Mouse (Mus musculus) forebrain, embryonic 14.5 days (tissue): Measurements from ENCODE around the gene Exosc5. TPM values are rescaled to one million over a fixed set of nuclear protein-coding genes. Genes with fewer than 3 reads are reported as not detected.

ENCODE experiments used
- ATAC-seq: fragments of 200-750 bp; cut with Nextera tagmentation; 2 replicates; pipeline ENCODE4 v1.8.0; 2017; ENCODE audit warnings: mild to moderate bottlenecking, moderate library complexity
- DNase-seq: peaks from one replicate; pipeline ENCODE4 v3.0.0-alpha.2; 2015; ENCODE audit warnings: low spot score
- H3K27ac ChIP-seq: fragments of 300-500 bp; sonication (generic); 2 replicates; pipeline ENCODE4 v1.5.1; 2014; ENCODE audit warnings: low read depth, mild to moderate bottlenecking, control low read depth, low read length, moderate library complexity
- H3K27me3 ChIP-seq: fragments of 300-500 bp; sonication (generic); replicated peaks from 2 replicates; pipeline ENCODE4 v1.6.1; 2014; ENCODE audit warnings: low read length, control low read depth, mixed read lengths; ENCODE audit not compliant: control insufficient read depth, insufficient read depth
- H3K36me3 ChIP-seq: fragments of 300-500 bp; sonication (generic); 2 replicates; pipeline ENCODE4 v1.6.1; 2014; ENCODE audit warnings: low read length, control low read depth; ENCODE audit not compliant: control insufficient read depth, insufficient read depth
- H3K4me1 ChIP-seq: fragments of 300-500 bp; sonication (generic); 2 replicates; pipeline ENCODE4 v1.6.1; 2014; ENCODE audit warnings: antibody characterized with exemption, low read length, control low read depth; ENCODE audit not compliant: control insufficient read depth, insufficient read depth
- H3K4me2 ChIP-seq: fragments of 300-500 bp; sonication (generic); 2 replicates; pipeline ENCODE4 v1.6.1; 2014; ENCODE audit warnings: mild to moderate bottlenecking, control low read depth, low read length
- H3K4me3 ChIP-seq: fragments of 300-500 bp; sonication (generic); 2 replicates; pipeline ENCODE4 v1.5.1; 2014; ENCODE audit warnings: low read depth, low read length, control low read depth
- H3K9ac ChIP-seq: fragments of 300-500 bp; sonication (generic); 2 replicates; pipeline ENCODE4 v1.6.1; 2014; ENCODE audit warnings: mild to moderate bottlenecking, low read length, control low read depth, moderate library complexity
- H3K9me3 ChIP-seq: fragments of 300-500 bp; sonication (generic); replicated peaks from 2 replicates; pipeline ENCODE4 v1.6.1; 2016; ENCODE audit warnings: low read length, control low read depth, mixed read lengths; ENCODE audit not compliant: control insufficient read depth
- WGBS: fragments of 180-500 bp; shearing (Covaris S2); extraction: QIAGEN DNeasy Blood & Tissue Kit; methylation state at CpG from one replicate; pipeline ENCODE4 v1.1.7; 2014; 5-methylcytosine and 5-hydroxymethylcytosine counted together
- polyA plus RNA-seq: library from polyadenylated mRNA; unstranded; fragments of >200 nt; fragmentation: Nextera tagmentation; extraction: Ambion mirVana; gene quantifications from 2 replicates; pipeline ENCODE4 v1.2.1, GENCODE M21; 2014

Exosc5 gene
- polyA plus RNA-seq, 1 experiment from 2014 or later: 53.9 TPM

DNA sequence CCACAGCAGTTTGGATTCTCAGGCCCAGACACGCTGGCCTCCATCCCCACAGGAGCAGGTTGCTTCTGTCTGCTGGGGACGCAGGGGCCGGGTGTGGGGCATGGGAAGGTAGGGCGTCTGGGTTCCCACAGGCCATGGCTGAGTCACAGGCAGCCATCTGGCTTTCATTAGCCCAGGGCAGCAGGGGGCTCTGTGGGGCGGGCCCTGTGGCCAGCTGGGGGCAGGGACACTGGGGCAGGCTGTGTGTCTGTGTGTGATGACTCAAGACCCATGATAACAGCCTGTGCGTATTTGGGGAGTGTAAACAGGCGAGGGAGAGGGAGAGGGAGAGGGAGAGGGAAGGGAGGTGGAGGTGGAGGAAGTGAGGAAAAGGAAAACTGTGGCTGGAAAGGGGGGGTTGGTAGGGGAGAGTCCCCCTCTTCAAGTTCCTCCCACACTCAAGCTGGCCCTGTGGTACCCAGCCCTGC is 52.8 kb downstream of the Exosc5 start:
- 49% methylated on average over 7 of the region's 7 CpGs for WGBS
- Histone ChIP-seq H3K27ac (no peak overlapping the region), H3K4me1 (0 out of 2 replicates have a peak, but pooled peaks cover 3% of the 10 kb centered on the region), H3K27me3 (no peaks in the 10 kb centered on the region), H3K9ac (no peak overlapping the region), H3K36me3 (peaks cover 47% of the 10 kb centered on the region), H3K4me2 (no peak overlapping the region), H3K4me3 (no peak overlapping the region), H3K9me3 (no peaks in the 10 kb centered on the region)
- DNase-seq (no peak), ATAC-seq (no peak)

DNA sequence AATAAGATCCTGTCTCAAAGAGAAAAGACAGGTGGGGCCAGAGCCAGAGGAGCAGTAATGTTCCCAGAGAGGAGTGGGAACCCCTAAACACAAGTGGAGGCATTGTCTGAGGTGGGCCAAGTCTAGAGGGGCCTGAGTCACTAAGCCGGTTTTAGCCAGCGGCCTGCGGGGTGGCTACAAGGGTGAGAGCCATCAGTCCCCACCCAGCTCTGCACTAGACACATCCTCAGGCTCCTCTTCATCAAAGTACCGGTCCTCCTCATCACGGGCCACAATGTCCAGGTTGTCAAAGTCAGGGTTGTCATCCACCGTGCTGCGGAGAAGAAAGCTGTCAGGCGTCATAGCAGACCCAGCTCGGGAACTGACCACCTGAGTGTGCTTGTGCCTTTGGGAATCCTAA is 53.8 kb downstream of the Exosc5 start:
- peaks cover 49% of the 10 kb centered on the region for H3K36me3 ChIP-seq
- 92% methylated on average over 9 of the region's 9 CpGs for WGBS

DNA sequence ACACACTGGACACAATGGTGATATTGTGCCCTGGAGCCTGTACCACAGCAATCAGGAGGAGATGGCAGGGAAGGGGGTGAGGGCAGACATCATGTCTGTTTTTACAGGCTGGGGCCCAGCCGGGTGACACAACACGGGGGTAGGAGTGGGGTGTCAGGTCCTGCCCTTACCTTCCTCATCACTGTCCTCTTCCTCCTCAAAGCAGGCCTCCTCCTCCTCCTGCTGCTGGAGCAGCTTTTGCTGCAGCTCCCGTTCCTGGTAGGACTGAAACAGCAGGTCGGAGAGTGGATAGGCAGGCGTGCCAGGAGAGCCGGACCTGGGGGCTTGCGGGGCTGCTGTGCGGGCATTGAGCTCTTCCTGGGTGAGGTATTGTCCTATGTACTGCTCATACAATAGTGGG is 55.6 kb downstream of the Exosc5 start:
- WGBS: 93% methylated on average over 8 of the region's 8 CpGs
- Histone ChIP-seq H3K36me3 (peaks cover 49% of the 10 kb centered on the region), H3K4me1 (peaks cover 12% of the 10 kb centered on the region), H3K9me3 (no peaks in the 10 kb centered on the region), H3K9ac (no peak overlapping the region), H3K4me2 (no peak overlapping the region), H3K4me3 (no peak overlapping the region), H3K27me3 (no peaks in the 10 kb centered on the region), H3K27ac (no peak overlapping the region)
- ATAC-seq (no peak), DNase-seq (no peak)

More for the DNA sequence above, 53.8 kb downstream of the Exosc5 start:
- Histone ChIP-seq H3K9ac (no peak overlapping the region), H3K9me3 (no peaks in the 10 kb centered on the region), H3K4me1 (peaks cover 3% of the 10 kb centered on the region; the same call in 1 of the 2 replicates), H3K4me3 (no peak overlapping the region), H3K27ac (no peak overlapping the region), H3K4me2 (no peak overlapping the region), H3K27me3 (no peaks in the 10 kb centered on the region)
- DNase-seq: no peak
- no peak for ATAC-seq

DNA sequence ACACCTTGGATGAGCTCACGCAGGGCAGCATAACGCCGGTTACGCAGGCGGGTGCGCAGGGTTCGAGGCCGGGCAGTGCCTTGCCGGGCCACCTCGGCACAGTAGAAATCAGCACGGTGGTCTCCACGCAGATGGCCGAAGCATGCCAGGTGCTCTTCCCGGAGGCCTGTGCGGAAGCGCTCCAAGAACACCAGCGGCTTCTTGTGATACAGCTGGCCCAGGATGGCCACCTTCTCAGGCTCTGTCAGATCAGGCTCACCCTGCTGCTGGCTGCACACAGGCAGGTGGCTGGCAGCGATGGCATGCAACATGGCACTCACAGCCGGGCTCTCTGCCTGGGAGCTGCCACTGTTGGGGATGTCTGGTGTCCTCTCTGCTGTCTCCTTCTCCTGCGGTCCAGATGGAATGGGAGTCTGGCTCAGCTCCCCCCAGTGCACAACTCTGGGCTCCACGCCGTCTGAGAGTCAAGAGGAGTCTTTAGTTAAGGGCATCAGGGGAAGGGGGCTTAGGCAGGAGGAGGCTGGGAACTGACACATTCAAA is 56.8 kb downstream of the Exosc5 start:
- Histone ChIP-seq H3K27me3 (no peaks in the 10 kb centered on the region), H3K36me3 (peaks cover 57% of the 10 kb centered on the region), H3K4me3 (no peak overlapping the region), H3K4me2 (no peak overlapping the region), H3K4me1 (peaks cover 9% of the 10 kb centered on the region), H3K9me3 (no peaks in the 10 kb centered on the region), H3K9ac (no peak overlapping the region), H3K27ac (no peak overlapping the region)
- no peak for ATAC-seq
- 94% methylated on average over 22 of the region's 22 CpGs for WGBS
- DNase-seq: no peak

DNA sequence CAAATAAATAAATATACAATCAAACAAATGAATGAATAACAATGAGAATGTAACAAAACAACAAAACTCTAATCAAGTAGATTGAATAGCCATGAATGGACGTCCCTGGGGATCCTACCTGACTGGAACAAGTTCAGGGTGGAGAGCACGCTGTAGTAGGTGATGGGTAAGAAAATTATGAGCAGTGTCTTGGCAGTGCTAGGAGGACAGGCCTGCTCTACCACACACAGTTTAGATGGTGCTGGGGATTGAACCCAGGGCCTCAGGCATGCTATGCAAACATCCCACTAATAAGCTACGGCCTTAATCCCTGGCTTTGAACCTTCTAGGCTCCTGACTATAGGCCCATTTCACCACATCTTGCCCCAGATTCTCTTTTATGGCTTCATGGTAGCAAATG is 58.5 kb downstream of the Exosc5 start:
- peaks cover 9% of the 10 kb centered on the region for H3K4me1 ChIP-seq
- WGBS: 93% methylated on average over 3 of the region's 3 CpGs
- no peak overlapping the region for H3K9ac ChIP-seq
- DNase-seq: no peak
- ATAC-seq: no peak
- H3K27ac ChIP-seq: no peak overlapping the region
- no peak overlapping the region for H3K4me3 ChIP-seq
- H3K27me3 ChIP-seq: no peaks in the 10 kb centered on the region
- H3K9me3 ChIP-seq: no peaks in the 10 kb centered on the region
- peak overlapping the region; percentile 90; the same call in 1 of the 2 replicates for H3K4me2 ChIP-seq
- peaks cover 65% of the 10 kb centered on the region for H3K36me3 ChIP-seq

DNA sequence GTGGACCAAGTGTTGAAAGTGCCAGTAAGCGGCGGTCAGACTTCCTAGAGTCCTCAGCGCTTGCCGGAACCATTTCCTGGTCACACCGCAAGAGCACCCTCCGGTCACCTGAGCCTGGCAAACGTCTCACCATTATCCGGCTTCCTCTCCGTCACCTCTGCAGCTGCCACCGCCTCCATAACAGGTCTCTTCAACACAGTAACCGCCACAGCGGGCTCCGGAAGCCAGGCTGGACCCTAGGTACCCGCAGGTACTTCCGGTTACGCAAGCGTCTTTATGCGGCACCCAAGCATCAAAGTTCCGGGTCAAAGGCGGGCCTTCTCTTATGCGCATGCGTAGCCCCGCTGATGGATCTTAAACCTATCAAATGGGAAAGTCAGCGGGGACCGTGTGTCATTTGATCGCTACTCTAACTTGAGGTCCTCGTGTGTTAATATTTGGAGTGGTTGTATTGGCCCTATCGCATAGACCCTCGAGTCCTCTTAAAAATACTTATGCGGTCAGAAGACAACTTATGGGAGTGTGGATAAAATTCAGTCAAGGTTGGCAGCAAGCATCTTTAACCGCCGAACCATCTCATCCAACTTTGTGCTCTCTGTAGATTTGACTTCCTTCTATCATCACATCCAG is 59.9 kb downstream of the Exosc5 start, which contains the start of gene Ccdc97:
Gene Ccdc97, minus strand, starts transcription at position 301 of the 630 bp plus-strand sequence.
- H3K4me3 ChIP-seq: peak within 1 kb of the TSS; percentile 71
- H3K4me1 ChIP-seq: peaks cover 9% of the 10 kb centered on the region
- peaks cover 65% of the 10 kb centered on the region for H3K36me3 ChIP-seq
- H3K9me3 ChIP-seq: no peaks in the 10 kb centered on the region
- H3K9ac ChIP-seq: peak within 1 kb of the TSS; percentile 79
- H3K27ac ChIP-seq: peak within 1 kb of the TSS; percentile 55; the same call in 1 of the 2 replicates
- DNase-seq: peak; percentile 98
- peak; percentile 91 for ATAC-seq
- no peaks in the 10 kb centered on the region for H3K27me3 ChIP-seq
- WGBS: 6% methylated on average over 32 of the region's 32 CpGs
- peak within 1 kb of the TSS; percentile 90 for H3K4me2 ChIP-seq

DNA sequence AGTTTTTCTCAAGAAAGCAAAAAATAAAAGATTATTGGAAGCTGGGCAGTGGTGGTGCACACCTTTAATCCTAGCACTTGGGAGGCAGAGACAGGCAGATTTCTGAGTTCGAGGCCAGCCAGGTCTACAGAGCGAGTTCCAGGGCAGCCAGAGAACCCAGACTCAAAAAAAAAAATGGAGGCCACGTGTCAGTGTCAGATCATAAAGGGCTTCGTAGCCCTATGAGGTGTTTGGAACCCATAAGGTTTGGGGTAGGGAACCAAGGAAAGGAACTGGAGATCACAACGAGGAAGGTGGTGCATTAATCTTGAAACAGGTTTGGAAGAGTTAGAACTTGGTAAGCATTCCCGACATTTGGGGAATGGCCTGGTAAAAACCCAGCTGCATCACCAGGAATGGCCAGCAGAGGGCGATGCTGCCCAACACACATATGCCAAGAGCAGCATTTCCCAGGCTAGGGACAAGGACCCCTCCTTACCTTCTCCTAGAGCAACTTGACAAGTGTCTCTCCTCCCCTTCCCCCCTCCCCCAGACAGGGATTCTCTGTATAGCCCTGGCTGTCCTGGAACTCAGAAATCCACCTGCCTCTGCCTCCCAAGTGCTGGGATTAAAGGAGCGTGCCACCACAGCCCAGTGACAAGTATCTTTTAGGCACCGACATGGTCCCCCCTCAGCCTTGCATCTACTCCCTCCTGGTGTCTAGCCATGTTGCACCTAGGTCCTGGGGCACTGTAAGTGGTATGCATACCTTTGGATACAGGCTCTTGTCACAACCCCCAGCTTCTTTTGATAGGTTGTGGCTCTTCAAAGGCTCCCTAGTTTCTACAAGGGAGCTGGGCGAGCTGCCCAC is 61.0 kb downstream of the Exosc5 start:
- no peak overlapping the region for H3K4me3 ChIP-seq
- peak; percentile 74 for DNase-seq
- 63% methylated on average over 10 of the region's 10 CpGs for WGBS
- no peak overlapping the region for H3K27ac ChIP-seq
- ATAC-seq: peak; percentile 23
- H3K4me1 ChIP-seq: peaks cover 9% of the 10 kb centered on the region
- no peak overlapping the region for H3K4me2 ChIP-seq
- H3K36me3 ChIP-seq: peaks cover 65% of the 10 kb centered on the region
- H3K9me3 ChIP-seq: no peaks in the 10 kb centered on the region
- H3K27me3 ChIP-seq: no peaks in the 10 kb centered on the region
- no peak overlapping the region for H3K9ac ChIP-seq

- peaks cover 65% of the 10 kb centered on the region for H3K36me3 ChIP-seq
- ATAC-seq (no peak), DNase-seq (no peak)
- H3K4me1 ChIP-seq: peaks cover 9% of the 10 kb centered on the region
- no peaks in the 10 kb centered on the region for H3K9me3 ChIP-seq
- no peak overlapping the region for H3K4me2 ChIP-seq
- no peak overlapping the region for H3K4me3 ChIP-seq
- H3K27me3 ChIP-seq: no peaks in the 10 kb centered on the region
- H3K27ac ChIP-seq: no peak overlapping the region
- no peak overlapping the region for H3K9ac ChIP-seq
- 90% methylated on average over 5 of the region's 5 CpGs for WGBS
These were observed 61.8 kb downstream of the Exosc5 start for GRCm38 (mm10) chr7:25720760-25721159.
